Mouse (Mus musculus) adipose tissue, adult 10 weeks (tissue): Measurements from ENCODE around the gene Ppid. TPM values are rescaled to one million over a fixed set of nuclear protein-coding genes. Genes with fewer than 3 reads are reported as not detected.

Experiments
- polyA plus RNA-seq: library from polyadenylated mRNA; stranded (reverse); fragments of 350-450 nt; fragmentation: Illumina TruSeq; extraction: RNeasy Lipid Tissue Mini Kit (QIAGEN cat#74804); gene quantifications from one replicate; pipeline ENCODE4 v1.2.3, GENCODE M21; 2014; ENCODE audit warnings: low read depth, low replicate concordance

The Ppid gene
- 38.3 TPM for polyA plus RNA-seq

DNA sequence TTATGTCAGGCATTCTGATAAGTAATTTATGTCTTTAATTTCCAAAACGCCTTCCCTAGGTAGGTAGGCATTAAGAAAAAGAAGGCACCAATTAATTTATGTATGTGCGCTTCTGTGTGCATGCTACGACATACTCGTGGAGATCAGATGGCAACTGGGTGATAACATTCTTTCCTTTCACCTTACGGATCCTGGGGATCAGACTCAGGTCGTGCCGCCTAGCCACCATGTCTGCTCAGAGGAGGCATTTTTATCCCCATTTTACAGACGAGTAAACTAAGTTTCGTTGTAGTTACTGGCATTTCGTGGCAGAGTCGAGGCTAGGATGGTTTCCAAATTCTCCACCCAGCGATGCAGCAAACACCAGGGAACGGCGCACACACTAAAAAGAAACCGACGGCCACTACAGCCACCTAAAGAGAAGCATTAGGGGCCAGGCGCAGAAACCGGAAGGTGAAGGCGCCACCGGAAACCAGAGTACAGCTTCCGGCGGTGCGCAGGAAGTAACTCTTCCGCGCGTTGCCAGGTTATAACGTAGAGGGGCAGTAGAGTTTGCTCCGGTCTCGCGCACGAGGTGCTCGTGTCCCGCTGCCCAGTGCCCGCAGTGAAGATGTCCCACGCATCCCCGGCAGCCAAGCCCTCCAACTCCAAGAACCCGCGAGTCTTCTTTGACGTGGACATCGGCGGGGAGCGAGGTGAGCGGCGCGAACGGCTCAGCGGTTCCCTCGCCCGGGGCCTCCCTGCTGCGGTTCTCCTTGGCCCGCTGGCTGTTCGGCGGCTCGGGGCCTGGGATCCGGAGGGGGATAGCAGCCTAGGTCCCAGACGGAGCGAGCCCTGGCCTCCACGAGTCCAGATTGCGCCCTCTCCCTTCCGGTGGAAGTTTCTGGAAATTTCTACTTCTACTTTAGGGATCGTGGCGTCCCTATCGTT lies at the start of gene Ppid:
Ppid (plus strand) TSS at position 480 of the 930 bp plus-strand sequence.

DNA sequence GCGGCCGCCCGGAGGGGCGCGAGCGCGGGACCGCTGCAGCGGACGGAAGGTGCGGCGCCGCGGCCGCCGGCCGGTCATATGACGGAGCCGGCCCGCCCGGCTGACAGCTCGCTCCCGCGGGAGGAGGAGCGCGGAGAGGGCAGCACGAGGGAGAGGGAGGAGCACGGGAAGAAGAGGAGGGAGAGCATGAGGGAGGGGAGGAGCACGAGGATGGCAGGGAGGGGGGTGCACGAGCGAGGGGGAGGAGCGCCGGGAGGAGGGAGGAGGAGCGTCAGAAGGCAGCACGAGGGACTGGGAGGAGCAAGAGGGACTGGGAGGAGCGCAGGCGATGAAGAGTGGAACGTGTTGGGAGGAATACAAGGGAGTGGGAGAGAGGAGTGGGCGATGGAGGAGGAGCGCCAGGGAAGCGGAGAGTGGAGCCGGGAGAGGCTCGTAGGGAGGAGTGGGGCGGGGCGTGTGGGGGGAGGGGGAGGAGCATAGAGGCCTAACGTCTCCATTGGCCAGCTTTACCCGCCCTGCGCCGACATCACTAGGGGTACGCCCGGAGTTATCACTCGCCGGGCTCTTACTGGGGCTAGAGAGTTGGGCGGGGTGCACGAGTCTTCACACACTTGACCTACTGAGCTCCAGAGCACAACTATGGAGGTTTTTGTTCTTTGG lies 23.3 kb upstream of the Ppid start, which contains the start of gene Fnip2:
Fnip2 (minus strand) TSS at position 94 of the 660 bp plus-strand sequence.

DNA sequence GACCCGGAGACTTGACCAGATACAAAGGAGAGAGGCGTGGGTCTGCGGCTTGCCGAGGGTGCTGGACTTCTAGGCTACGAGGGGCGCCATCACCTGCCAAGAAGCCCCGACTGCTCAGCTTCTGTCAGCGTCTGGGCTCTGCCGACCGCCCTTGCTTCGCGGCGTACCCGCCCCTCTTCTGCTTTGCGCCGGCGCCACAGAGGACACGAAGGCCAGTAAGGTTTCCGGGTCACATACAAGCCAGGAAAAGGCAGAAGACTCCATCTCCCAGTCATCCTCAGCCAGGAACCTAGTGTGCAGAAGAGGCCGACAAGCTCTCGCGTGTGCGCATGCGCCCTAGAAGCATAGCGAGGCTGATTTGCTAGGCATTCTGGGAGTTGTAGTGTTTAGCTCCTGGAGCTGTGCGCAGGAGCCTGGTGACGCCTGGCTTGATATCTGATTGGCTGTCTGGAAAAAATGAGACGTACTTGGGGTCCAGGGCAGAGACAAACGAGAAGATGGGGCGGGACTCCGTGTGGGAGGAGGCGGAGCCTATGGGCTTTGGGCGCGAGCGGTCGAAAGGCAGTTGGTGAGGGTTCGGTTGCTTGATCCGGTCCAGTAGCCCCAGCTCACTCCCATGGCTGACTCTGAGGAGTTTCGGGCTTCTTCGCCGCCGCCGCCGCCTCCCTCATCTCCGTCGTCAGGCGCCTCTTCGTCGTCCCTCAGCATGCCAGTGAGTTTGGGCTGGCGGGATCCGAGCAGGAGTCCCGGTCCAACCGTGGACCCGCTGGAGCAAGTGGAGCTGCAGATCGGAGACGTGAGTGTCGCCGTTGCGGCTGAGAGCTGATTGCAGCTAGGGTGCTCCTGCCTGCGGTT lies 37.6 kb downstream of the Ppid start, which contains the start of gene 4930579G24Rik:
4930579G24Rik (plus strand) TSS at position 519 of the 855 bp plus-strand sequence.

DNA sequence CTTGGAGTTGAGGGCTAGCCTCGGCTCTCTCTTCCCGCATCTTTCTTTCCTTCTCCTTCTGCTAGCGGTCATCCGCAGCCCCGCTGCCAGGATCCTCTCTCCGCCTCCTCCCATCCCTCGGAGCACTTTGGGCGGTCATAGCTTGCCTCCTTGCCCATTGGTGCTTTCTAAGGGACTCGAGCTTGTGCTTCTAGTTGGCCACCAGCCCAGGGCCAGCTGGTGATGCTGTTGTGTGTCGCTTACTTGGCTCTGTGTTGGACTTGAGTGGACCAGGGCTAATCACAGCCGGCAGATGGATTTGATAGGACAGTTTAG lies 38.2 kb downstream of the Ppid start, which contains the start of gene Etfdh:
Etfdh (minus strand) TSS at position 85 of the 315 bp plus-strand sequence.

Other genes with a start within 250 kb of the Ppid start
- gene Fnip2, start 23.5 kb upstream of the Ppid start, polyA plus RNA-seq: 5.5 TPM
- 3.5 TPM for gene 4930579G24Rik, start 37.7 kb downstream of the Ppid start, polyA plus RNA-seq
- gene Etfdh, start 38.2 kb downstream of the Ppid start, polyA plus RNA-seq: 55.1 TPM
- not detected for gene Rxfp1, start 146.5 kb downstream of the Ppid start, polyA plus RNA-seq